Mouse (Mus musculus) cerebellum, adult 2 months (tissue): ENCODE measurements around the gene Ecpas.

ENCODE experiments used
- CTCF ChIP-seq: fragments of 200-500 bp; IDR thresholded peaks from 2 replicates; pipeline ENCODE4 v1.5.1; 2011; ENCODE audit warnings: low read depth, mild to moderate bottlenecking, control low read depth, low read length, moderate library complexity, borderline replicate concordance; ENCODE audit not compliant: insufficient read depth
- POLR2A ChIP-seq: fragments of 200-500 bp; IDR thresholded peaks from 2 replicates; pipeline ENCODE4 v1.6.1; 2011; ENCODE audit warnings: low read length, control low read depth, borderline replicate concordance; ENCODE audit not compliant: insufficient read depth

DNA sequence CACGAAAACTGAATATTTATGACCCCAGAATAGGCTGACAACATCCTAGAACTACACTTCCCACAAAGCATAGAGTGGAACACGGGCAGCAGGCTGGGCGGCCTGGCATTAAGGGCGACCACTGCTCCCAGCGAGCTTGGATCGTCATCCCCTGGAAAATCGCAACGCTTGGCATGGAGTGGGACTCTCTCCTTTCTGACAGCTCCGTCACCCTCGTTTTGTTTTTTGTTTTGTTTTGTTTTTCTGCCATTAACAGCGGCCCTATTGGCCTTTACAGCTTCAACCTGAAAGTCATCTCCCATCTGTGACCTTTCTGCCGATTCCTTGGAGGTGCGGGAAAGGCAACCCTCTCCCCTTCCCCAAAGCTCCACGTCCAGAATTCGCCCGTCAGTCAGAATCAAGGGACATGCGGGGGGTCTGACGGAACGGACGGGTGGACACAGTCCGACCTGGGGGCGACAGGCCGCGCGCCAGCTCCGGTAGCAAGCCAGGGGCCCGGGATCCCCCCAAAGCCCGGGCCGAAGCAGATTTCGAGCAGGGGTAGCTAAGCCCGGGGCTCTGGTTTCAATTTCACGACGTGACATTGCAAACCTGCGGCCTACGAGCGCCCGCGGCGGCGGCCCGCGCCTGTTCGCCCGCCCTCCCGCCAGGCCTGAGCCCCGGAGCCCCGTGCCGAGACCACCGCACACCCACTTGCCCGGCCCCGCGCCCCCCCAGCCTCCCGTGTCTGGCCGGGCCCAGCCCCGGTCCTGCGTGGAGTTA, 1.3 kb downstream of the Ecpas start:
- TF ChIP-seq POLR2A (peak; percentile 50; the same call in 1 of the 2 replicates), CTCF (no peak)
